Mouse (Mus musculus): Measurements from ENCODE around the gene Sct. TPM values are rescaled to one million over a fixed set of nuclear protein-coding genes. Genes with fewer than 3 reads are reported as not detected.
A peak's percentile ranks its signal among the peaks of the same experiment; 100 is the strongest.

Gene Sct
- polyA plus RNA-seq, 1 experiment = 12.4 TPM

DNA sequence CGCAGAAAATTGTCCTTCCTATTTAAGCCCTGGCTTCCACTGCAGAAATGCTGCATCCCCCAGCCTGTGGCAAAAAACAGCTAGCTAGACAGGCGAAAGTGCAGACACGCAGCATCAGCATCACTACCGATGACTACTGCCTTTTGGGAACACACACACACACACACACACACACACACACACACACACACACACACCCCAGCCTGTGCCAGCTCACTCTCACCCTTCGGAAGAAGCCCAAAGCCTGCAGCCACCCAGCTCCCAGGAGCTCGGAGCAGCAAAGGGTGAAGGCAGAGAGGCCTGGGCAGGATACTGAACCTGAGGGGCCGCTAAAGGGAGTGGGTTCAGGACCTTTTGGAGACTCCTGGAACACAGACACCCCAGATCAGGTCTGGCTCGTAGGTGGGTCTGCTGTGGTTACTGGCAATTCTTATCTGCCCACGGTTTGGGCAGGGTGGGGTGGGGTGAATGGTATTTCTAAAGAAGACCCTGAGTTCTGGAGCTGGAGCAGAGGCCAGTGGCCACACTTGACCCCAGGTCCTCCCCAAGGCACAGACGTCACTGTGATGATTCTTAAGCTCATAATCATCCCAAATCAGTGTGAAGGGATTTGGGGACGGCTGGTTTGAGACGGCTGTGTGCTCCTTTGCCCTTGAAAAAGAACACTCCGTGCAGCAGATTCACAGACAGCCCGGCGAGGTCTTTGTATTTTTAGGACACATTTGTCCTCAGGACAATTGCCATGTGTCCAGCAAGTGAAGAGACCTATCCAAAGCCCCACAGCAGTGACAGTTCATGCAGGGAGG, 13.9 kb upstream of the Sct start:
- peak in 1 of 2 experiments; percentile 13 for DNase-seq (ENCODE audit: extremely low spot score in 1 of 2, low spot score in 1 of 2)

DNA sequence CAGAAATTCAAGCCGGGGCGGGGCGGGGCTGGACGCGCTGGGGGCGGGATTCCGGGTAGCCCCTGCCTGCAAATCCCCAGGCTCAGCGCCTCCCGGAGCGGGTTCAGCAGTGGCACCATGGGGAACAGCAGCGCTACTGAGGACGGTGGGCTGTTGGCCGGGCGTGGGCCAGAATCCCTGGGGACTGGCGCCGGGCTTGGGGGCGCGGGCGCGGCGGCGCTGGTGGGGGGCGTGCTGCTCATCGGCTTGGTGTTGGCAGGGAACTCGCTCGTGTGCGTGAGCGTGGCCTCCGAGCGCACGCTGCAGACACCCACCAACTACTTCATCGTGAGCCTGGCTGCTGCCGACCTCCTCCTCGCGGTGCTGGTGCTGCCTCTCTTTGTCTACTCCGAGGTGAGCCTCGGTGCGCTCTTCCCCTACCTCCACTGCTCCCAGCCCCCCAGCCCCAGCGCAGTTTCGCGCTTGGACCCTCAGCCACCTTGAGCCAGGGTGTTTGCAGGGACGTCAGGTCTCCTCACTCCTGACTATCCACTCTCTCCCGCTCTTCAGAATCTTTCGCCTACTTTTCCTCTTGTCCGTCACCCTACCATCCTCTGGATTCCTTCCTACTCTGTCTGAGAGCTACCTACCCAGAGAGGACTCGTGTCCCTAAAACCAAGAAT, 13.1 kb upstream of the Sct start, which contains the start of gene Drd4:
Gene Drd4, plus strand, starts transcription at position 86 of the 662 bp plus-strand sequence.
- DNase-seq (ENCODE audit: extremely low spot score in 1 of 2, low spot score in 1 of 2) = peak in 1 of 2 experiments; percentile 42

DNA sequence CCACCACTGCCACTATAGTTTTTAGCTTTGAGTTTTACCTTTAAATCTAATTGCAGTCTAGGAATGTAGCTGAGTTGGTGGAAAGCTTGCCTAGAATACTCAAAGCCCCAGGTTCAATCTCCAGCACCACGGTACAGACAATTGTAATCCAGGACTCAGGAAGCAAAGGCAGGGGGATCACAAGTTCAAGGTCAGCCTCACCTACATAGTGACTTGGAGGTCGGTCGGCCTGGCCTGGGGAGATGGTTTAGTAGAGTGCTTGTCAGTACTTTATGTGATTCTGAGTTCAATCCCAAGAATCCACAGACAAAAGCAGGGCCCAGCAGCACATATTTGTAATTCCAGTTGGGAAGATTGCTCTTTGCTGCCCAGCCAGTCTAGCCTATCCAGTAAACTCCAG, 9.1 kb upstream of the Sct start:
- no peak for DNase-seq (ENCODE audit: extremely low spot score in 1 of 2, low spot score in 1 of 2)

DNA sequence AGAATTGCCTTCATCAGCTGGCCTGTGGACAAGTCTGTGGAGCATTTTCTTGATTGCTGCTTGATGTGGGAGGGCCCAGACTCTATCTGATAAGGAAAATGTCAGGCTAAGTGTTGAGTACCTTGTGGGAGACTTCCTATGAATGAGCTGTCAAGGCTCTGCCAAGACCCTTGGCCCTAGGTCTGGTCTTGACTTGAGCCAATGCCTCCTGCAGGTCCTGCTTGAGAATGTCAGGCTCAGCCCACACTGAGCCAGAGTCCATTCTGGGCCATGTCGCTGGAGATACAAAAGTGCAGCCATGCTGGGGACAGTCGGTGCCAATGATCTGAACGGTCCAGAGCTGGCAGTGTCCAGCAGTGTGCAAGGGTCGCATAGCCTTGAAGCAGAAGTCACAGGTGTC, 3.8 kb upstream of the Sct start:
- no peak for DNase-seq (ENCODE audit: extremely low spot score in 1 of 2, low spot score in 1 of 2)

DNA sequence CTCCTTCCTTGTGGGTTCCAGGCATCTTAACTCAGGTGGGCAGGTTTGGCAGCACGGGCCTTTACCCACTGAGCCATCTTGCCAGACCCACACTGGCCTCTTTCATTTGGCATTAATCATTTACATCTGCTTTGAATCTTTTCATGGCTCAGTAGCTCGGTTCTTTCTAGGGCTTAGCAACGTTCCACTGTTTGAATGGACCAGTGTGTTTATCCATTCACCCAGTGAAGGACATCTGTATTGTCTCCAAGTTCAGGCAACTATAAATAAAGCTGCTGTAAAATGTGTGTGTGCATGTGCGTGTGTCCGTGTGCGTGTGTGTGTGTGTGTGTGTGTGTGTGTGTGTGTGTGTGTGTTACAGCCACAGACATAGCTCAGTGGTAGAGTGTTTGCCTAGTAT, 2.5 kb upstream of the Sct start:
- DNase-seq (ENCODE audit: extremely low spot score in 1 of 2, low spot score in 1 of 2) = no peak

DNA sequence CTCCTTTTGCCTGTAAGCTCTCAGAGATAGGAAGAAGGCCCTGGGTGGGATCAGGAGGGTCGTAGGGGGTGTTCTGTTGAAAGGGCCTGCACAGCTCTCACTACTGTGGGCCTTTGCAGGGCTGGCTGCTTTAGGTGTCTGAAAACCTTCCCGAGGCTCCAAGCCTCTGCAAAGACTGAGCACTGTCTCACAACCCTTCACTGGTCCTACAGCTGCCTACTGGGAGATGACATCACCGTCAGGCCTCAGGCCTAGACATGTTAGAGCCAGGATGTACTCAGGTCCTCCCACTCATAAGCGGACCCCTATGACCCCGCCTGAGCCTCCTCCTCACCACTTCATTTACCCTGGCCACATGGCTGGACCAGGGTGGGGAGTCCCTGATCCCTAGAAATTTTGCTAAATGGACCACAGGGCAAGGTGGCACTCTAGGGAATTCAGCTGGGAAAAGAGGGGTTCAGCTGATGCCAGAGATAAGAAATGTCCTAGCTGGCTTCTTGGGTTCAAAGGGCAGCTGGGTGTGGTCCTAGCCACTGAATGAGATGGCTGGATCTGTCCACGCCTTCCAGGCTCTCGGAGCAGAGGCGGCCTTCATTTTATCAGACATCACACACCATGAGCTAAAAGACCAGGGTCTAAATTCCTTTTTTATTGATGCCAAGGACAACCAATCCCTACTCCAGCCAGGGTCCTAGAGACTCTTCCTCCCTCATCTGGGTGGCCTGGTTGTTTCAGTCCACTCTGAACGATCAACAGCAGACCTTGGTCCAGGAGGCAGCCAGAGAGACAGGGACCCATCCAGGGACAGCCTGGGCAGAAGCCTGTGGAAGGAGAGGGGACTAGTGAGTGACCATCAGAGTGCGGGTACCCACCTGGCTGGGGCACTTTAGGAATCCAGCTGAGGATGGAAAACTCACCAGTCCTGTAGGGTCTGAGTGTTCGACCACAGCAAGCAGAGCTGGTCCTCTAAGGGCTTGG, 943 bp downstream of the Sct start:
- DNase-seq (ENCODE audit: extremely low spot score in 1 of 2, low spot score in 1 of 2) = no peak

DNA sequence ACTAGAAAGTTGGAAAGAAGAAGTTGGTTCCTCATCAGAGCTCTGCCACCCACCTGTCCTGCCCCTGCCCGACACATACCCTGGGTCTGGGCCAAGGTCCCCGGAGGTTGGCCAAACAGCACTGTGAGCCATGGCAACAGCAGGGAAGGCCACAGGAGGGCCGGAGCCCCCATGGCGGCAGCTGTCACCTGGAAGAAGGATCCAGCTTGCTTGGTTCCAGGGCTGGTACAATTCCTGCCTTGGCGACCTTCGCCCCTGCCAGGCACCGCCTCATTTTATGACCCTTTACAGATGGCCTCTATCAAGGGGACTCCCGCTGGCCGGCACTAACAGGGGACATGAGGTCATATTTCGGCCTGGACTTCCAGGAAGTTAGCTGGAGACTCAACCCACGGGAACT, 2.4 kb downstream of the Sct start, which contains the start of gene Cdhr5:
Gene Cdhr5, minus strand, starts transcription at position 241 of the 400 bp plus-strand sequence.
- DNase-seq (ENCODE audit: extremely low spot score in 1 of 2, low spot score in 1 of 2) = no peak

DNA sequence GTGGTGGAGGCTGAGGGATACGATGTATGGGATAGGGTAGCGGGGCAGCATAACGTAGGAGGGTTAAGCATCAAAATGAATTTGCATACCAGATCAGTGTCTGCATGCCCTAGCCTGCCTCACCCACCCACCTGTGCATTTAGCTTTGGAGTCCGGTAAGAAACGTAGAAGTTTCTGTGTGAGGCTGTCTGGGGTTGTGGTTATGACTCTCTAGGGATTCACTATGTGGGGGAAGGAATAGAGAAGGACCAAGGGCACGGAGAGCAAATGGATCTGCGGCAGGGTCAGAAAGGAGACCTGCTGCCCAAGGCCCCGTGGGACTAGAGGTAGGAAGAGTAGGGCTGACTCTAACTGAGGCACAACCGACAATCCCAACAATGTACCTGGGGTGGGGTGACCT, 3.6 kb downstream of the Sct start:
- DNase-seq (ENCODE audit: extremely low spot score in 1 of 2, low spot score in 1 of 2) = no peak

DNA sequence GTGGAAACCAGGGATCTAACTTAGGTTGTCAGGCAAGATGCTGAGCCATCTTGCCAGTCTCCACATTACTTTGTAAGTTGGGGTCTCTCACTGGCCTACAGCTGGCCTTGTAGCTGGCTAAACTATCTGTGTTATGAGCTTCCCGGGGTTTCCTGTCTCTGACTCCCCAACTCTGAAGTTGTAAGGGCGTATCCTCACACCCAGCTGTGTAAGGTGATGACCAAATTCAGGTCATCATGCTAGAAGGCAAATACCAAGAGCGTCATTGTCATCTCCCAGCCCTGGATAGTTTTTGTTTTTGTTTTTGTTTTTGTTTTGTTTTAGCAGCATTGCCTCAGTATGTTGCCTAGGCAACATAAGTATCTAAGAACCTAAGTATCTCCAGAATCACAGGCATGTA, 8.3 kb downstream of the Sct start:
- DNase-seq (ENCODE audit: extremely low spot score in 1 of 2, low spot score in 1 of 2) = no peak

DNA sequence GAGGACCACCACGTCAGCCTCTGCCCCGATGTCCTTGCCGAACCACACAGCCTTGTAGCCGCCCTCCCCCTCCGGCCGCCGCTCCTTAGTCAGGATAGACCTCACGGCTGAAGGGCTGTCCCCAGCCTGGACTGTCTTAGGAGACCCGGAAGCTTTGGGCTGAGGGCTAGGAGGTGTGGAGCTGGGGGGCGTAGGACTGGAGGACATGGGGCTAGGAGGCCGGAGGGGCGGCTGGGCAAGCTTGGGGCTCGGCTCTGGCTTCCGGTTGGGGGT, 9.7 kb downstream of the Sct start:
- no peak for DNase-seq (ENCODE audit: extremely low spot score in 1 of 2, low spot score in 1 of 2)

DNA sequence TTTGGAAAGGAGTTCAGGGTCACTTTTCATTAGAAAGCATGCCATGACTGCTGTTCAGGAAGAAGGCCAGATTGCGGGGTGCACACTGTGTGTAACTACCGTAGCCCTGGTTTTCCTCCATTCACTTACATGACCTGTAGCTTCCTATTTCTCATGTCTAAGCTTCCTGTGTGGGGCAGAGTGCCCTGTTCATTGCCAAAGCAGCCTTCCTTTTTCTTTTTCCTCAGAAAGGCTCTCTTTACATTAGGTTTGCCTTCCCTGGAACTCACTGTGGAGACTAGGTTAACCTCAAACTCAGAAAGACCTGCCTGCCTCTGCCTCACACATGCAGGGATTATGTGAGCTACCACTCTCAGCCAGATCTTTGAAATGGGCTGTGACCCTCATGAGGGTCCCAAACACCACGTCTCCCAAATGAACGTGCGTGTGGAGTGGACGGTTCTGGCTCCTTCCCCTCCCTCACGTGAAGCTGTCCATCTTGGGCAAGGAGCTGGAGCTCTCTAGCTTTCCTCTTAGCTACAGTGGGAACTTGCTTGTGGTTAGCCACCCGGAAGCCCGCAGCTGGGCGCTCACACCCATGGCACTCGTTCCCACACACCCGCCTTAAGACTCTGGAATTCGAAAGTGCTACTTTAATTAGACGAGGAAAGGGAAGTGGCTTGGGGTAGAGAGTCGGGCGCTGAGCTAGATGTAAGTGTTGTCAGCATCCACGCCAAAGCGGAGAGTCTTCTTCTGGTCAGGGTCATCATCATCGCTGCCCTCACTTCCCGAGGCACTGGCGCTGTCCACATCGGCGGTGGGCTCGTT, 10.3 kb downstream of the Sct start:
- no peak for DNase-seq (ENCODE audit: extremely low spot score in 1 of 2, low spot score in 1 of 2)

DNA sequence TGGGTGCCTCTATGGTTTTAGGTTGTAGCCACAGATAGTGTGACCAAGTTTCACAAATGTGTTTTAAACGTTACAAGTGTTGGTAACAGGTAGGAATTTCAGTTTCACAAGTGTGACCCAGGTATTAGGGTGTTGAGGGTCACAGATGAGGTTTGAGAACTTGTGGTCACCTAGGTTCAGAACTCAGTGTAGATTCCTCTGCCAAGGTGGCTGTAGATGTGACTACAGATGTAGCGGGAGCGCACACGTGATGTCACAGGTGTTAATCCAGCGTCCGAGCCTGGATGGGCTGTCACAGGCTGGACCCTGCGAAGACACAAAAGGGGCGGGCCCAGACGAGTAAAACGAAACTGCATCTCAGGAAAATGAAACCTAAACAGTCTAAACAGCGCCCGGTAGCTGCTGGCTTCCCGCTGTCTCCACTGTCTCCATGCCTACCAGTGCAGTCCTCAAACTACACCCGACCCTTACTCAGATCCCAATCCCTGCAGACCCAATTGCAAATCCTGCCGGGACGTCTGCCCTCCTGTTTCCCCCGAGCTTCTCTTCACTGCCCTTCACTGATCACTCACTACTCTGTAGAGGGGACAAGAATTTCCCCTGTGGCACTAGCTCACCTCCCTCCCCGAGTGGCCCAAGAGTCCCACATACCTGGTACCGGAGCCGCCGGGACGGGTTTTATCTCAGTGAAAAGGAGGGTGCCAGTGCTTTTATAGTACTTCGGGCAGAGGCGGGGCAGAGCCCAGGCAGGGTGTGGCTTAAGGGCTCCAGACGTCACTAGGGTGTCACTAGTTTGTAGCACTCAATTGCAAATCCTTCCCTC, 13.0 kb downstream of the Sct start, which contains the start of gene Irf7:
Gene Irf7, minus strand, starts transcription at position 743 of the 823 bp plus-strand sequence.
- peak in 1 of 2 experiments; percentile 24 for DNase-seq (ENCODE audit: extremely low spot score in 1 of 2, low spot score in 1 of 2)

DNA sequence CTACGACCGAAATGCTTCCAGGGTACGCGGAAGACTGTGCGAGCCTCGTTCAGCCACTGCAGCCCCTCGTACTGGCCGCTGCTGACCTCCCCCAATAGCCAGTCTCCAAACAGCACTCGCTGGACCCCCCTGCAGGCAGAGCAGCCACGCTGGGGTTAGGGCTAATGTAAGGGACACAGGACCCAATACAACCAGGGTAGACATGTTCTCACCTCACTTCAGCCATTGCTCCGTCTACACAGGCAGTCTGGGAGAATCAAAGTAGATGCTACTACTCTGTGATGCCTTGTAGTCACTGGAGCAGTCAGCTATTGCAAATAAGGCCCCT, 13.6 kb downstream of the Sct start:
- DNase-seq (ENCODE audit: extremely low spot score in 1 of 2, low spot score in 1 of 2) = no peak

DNA sequence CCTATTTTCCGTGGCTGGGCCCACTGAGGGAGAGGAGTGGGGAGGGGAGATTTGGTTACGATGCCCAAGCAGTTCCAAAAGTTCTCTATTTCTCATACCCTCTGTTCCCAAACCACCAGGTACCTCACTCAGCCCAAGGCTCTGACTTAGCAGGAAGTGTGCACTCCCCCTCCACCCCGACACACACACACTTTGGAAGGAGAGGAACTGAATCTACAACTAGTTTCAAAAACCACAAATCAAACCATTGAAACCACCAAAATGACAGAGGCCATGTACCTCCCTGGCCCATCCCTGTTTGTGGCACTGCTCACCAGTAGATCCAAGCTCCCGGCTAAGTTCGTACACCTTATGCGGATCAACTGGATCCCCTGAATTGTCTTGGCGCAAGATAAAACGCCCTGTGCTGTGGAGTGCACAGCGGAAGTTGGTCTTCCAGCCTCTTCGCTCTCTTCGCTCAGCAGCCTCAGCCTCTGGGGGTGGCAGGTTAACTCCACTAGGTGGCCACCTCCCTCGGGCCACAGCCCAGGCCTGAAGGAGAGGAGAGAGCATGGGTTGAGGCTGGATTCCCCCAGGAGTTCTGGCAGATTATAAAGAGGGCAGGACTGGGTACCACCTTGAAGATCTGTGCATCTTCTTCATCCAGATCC, 14.0 kb downstream of the Sct start:
- peak in 1 of 2 experiments; percentile 23 for DNase-seq (ENCODE audit: extremely low spot score in 1 of 2, low spot score in 1 of 2)

DNA sequence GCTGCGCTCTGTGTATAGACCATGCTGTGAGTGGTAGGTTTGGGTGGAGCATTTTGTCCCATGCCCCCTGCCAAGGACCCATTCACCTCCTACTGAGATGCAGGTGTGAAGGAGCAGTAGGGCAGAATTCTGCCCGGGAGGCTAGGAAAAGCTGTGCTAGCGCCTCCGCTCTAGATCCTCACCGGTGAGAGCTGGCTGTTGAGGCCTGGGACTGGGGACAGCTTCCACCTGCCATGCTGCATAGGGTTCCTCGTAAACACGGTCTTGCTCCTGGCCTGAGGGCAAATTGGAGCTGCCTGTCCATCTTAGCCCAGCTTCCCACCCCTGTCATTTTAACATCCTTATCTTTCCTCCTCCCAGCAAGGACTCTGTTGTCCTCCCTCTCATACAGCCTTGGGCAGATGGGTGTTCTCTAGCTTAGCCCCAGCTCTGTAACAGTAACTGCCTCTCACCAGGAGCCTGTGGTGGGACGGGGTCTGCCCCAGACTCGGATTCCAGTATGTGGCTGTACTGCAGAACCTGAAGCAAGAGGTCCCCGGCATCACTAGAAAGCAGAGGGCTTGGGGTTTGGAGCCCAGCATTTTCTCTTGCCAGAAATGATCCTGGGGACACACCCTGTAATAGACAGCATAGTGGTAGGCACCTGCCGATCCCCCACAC, 14.8 kb downstream of the Sct start:
- DNase-seq (ENCODE audit: extremely low spot score in 1 of 2, low spot score in 1 of 2) = no peak

DNA sequence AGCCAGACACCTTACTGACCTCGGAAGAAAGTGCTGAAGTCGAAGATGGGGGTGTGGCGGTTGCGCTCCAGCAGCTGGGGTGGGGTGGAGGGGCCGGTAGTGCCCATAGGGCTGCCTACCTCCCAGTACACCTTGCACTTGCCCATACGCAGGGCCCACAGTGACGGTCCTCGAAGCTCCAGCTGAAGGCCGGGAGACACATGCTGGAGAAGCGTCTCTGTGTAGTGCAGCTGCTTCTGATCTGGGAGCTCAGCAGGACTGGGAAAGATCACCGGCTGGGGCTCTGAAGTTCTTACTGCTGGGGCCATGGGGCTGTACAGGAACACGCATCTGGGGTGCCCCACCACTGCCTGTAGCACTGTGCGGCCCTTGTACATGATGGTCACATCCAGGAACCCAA, 15.3 kb downstream of the Sct start:
- no peak for DNase-seq (ENCODE audit: extremely low spot score in 1 of 2, low spot score in 1 of 2)

DNA sequence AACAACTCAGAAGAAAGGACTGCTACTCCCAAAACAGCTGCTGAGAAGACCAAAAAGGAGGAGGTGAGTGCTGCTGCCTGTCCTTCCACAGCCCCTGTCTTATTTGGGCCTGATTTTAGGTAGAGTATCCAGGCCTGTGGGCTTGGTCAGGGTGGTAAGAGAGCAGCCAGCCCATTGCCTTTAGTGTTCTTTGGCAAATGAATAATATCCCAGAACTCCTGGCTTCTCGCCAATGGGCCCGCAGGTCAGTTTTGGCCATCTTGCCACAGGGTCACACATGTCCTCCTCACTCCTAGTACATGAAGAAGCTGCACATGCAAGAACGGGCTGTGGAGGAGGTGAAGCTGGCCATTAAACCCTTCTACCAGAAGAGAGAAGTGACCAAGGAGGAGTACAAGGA, 17.5 kb downstream of the Sct start:
- DNase-seq (ENCODE audit: extremely low spot score in 1 of 2, low spot score in 1 of 2) = no peak

DNA sequence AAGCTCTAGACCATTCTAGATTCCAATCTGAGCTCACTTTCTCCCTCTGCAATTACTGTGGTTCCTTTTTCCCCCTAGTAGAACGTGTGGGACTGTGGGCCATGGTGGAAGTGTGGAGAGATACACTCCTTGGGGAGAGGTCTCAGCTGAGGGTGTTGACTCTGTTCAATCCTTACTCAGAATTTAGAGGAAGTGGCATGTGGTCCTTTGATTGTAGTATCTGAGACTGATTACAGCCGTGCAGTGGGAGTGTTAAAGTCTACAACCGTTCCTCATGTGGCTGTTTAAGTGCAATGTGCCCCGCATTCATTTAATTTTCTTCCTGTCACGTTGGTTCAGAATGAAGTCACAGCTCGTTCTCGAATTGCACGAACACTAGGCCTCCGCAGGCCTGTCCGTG, 22.8 kb downstream of the Sct start:
- no peak for DNase-seq (ENCODE audit: extremely low spot score in 1 of 2, low spot score in 1 of 2)
